Mouse (Mus musculus) liver, embryonic 13.5 days (tissue): ENCODE results near the gene Sik3. TPM values are rescaled to one million over a fixed set of nuclear protein-coding genes. Genes with fewer than 3 reads are reported as not detected.

ENCODE experiments used
- ATAC-seq: fragments of 200-750 bp; cut with Nextera tagmentation; 2 replicates; pipeline ENCODE4 v1.8.0; 2017; ENCODE audit warnings: low read depth, mild to moderate bottlenecking, moderate number of reproducible peaks, moderate library complexity
- DNase-seq: peaks from one replicate; pipeline ENCODE4 v3.0.0; 2022
- H3K27ac ChIP-seq: fragments of 300-500 bp; sonication (generic); 2 replicates; pipeline ENCODE4 v1.5.1; 2015; ENCODE audit warnings: moderate library complexity, mild to moderate bottlenecking, inconsistent platforms
- H3K27me3 ChIP-seq: fragments of 300-500 bp; sonication (generic); 2 replicates; pipeline ENCODE4 v1.6.1; 2015; ENCODE audit warnings: mild to moderate bottlenecking, inconsistent platforms
- H3K36me3 ChIP-seq: fragments of 300-500 bp; sonication (generic); 2 replicates; pipeline ENCODE4 v1.6.1; 2015; ENCODE audit warnings: mild to moderate bottlenecking, inconsistent platforms
- H3K4me1 ChIP-seq: fragments of 300-500 bp; sonication (generic); replicated peaks from 2 replicates; pipeline ENCODE4 v1.6.1; 2015; ENCODE audit warnings: inconsistent platforms
- H3K4me2 ChIP-seq: fragments of 300-500 bp; sonication (generic); 2 replicates; pipeline ENCODE4 v1.6.1; 2015; ENCODE audit warnings: inconsistent platforms, mild to moderate bottlenecking, moderate library complexity
- H3K4me3 ChIP-seq: fragments of 300-500 bp; sonication (generic); replicated peaks from 2 replicates; pipeline ENCODE4 v1.5.1; 2015; ENCODE audit warnings: mild to moderate bottlenecking, inconsistent platforms
- H3K9ac ChIP-seq: fragments of 300-500 bp; sonication (generic); 2 replicates; pipeline ENCODE4 v1.6.1; 2015; ENCODE audit warnings: mild to moderate bottlenecking, inconsistent platforms
- H3K9me3 ChIP-seq: fragments of 300-500 bp; sonication (generic); replicated peaks from 2 replicates; pipeline ENCODE4 v1.6.1; 2016; ENCODE audit warnings: inconsistent platforms
- WGBS: fragments of 180-500 bp; shearing (Covaris S2); methylation state at CpG from one replicate; pipeline ENCODE4 v1.1.7; 2015; ENCODE audit not compliant: insufficient replicate concordance; 5-methylcytosine and 5-hydroxymethylcytosine counted together
- polyA plus RNA-seq: library from polyadenylated mRNA; unstranded; fragments of >200 nt; fragmentation: Nextera tagmentation; extraction: Ambion mirVana; gene quantifications from 2 replicates; pipeline ENCODE4 v1.2.1, GENCODE M21; 2015

Sik3 gene
- polyA plus RNA-seq, 1 experiment from 2014 or later: 2.8 TPM

GRCm38 (mm10) chr9:46138831-46139230 lies 126.2 kb downstream of the Sik3 start:
- H3K4me2 ChIP-seq: no peak overlapping the region
- no peaks in the 10 kb centered on the region for H3K9me3 ChIP-seq
- no peak overlapping the region for H3K27ac ChIP-seq
- DNase-seq (no peak), ATAC-seq (no peak)
- H3K36me3 ChIP-seq: no peaks in the 10 kb centered on the region
- H3K9ac ChIP-seq: no peak overlapping the region
- peaks cover 4% of the 10 kb centered on the region; the same call in 1 of the 2 replicates for H3K4me1 ChIP-seq
- H3K4me3 ChIP-seq: no peak overlapping the region
- WGBS: 72% methylated on average over 6 of the region's 6 CpGs
- no peaks in the 10 kb centered on the region for H3K27me3 ChIP-seq

DNA sequence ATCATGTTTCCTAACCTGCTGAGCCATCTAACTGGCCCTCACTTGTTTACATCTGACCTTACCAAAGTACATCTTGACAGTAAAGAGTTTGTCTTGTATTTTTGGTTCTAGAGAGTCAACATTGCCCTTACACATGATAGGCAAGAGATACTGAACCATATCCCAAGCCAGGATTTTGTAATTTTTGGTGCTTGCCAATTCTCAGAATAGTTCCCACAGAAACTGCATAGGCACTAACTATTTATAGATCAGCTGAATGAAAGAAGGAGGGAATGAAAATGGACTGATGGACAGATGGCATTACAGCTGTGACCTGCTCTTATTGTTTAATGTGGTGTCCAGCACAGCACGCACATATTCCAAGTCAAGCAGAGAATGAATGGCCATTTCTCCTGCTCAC lies 128.2 kb downstream of the Sik3 start:
- Histone ChIP-seq H3K4me1 (peaks cover 4% of the 10 kb centered on the region; the same call in 1 of the 2 replicates), H3K27me3 (no peaks in the 10 kb centered on the region), H3K27ac (no peak overlapping the region), H3K4me2 (no peak overlapping the region), H3K36me3 (no peaks in the 10 kb centered on the region), H3K9ac (no peak overlapping the region), H3K4me3 (no peak overlapping the region), H3K9me3 (no peaks in the 10 kb centered on the region)
- 84% methylated on average over 1 of the region's 1 CpGs for WGBS
- DNase-seq (no peak), ATAC-seq (no peak)

- Histone ChIP-seq H3K36me3 (no peaks in the 10 kb centered on the region), H3K4me2 (no peak overlapping the region), H3K9ac (no peak overlapping the region), H3K27me3 (no peaks in the 10 kb centered on the region), H3K9me3 (no peaks in the 10 kb centered on the region), H3K4me1 (peaks cover 7% of the 10 kb centered on the region), H3K27ac (no peak overlapping the region), H3K4me3 (no peak overlapping the region)
- ATAC-seq (no peak), DNase-seq (no peak)
- 68% methylated on average over 1 of the region's 1 CpGs for WGBS
Observed at GRCm38 (mm10) chr9:46142031-46142430, 129.4 kb downstream of the Sik3 start.

DNA sequence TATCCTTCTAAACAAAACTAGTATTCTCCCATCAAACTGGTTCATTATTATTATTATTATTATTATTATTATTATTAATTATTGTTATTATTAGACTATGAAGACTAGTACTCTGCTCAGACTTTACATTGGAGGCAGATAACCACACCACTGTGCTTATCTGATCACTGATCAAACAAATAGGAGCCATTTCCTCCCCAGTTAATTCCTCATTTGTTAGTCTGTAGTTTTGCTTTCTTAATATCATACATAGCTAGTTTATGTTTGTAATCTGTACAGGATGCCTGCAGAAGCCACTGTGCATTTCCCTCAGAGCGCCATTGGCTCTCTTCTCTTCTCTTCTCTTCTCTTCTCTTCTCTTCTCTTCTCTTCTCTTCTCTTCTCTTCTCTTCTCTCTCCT lies 129.9 kb downstream of the Sik3 start:
- Histone ChIP-seq H3K36me3 (no peaks in the 10 kb centered on the region), H3K9ac (no peak overlapping the region), H3K4me3 (no peak overlapping the region), H3K4me1 (peaks cover 10% of the 10 kb centered on the region), H3K27me3 (no peaks in the 10 kb centered on the region), H3K9me3 (no peaks in the 10 kb centered on the region), H3K4me2 (no peak overlapping the region), H3K27ac (no peak overlapping the region)
- DNase-seq: no peak
- 80% methylated on average over 1 of the region's 1 CpGs for WGBS
- ATAC-seq: no peak

- Histone ChIP-seq H3K9ac (no peak overlapping the region), H3K36me3 (no peaks in the 10 kb centered on the region), H3K4me1 (peaks cover 35% of the 10 kb centered on the region), H3K9me3 (no peaks in the 10 kb centered on the region), H3K27ac (no peak overlapping the region), H3K4me3 (no peak overlapping the region), H3K27me3 (no peaks in the 10 kb centered on the region), H3K4me2 (no peak overlapping the region)
- ATAC-seq (no peak), DNase-seq (no peak)
- 65% methylated on average over 6 of the region's 6 CpGs for WGBS
Observed at GRCm38 (mm10) chr9:46144976-46145375, 132.4 kb downstream of the Sik3 start.

DNA sequence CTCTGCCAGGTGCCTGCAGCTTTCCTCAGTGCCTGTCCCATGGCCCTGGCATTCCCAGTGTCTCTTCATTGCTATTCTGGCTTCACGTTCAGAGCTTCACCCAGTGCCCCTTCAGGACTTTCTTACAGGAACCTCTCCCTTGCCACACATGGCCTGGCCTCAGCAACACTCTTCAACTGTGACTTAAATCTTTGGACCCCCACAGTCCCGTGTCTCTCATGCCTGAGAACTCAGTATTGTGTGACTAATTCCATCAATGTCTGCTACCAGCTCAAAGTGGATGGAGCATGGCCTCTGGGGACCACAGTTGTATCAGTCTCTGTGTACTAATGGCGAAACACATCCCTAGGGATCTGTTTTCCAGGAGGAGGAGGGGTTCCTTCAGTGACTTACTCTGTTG lies 133.8 kb downstream of the Sik3 start:
- Histone ChIP-seq H3K4me3 (no peak overlapping the region), H3K36me3 (no peaks in the 10 kb centered on the region), H3K27me3 (no peaks in the 10 kb centered on the region), H3K27ac (no peak overlapping the region), H3K4me1 (peaks cover 49% of the 10 kb centered on the region), H3K9ac (no peak overlapping the region), H3K4me2 (no peak overlapping the region), H3K9me3 (no peaks in the 10 kb centered on the region)
- DNase-seq (no peak), ATAC-seq (no peak)
- 71% methylated on average over 3 of the region's 3 CpGs for WGBS

- no peaks in the 10 kb centered on the region for H3K36me3 ChIP-seq
- whole genome bisulfite sequencing: 47% methylated on average over 4 of the region's 4 CpGs
- no peak overlapping the region for H3K4me3 ChIP-seq
- H3K4me2 ChIP-seq: no peak overlapping the region
- DNase-seq (no peak), ATAC-seq (0 out of 2 replicates have a peak, but pooled peaks have one; percentile 34)
- H3K9me3 ChIP-seq: no peaks in the 10 kb centered on the region
- no peak overlapping the region for H3K27ac ChIP-seq
- H3K4me1 ChIP-seq: peaks cover 55% of the 10 kb centered on the region
- no peak overlapping the region for H3K9ac ChIP-seq
- H3K27me3 ChIP-seq: no peaks in the 10 kb centered on the region
Observed at GRCm38 (mm10) chr9:46148723-46149122, 136.1 kb downstream of the Sik3 start.

- ATAC-seq (no peak), DNase-seq (no peak)
- Histone ChIP-seq H3K4me2 (no peak overlapping the region), H3K9ac (no peak overlapping the region), H3K27ac (no peak overlapping the region), H3K4me1 (peaks cover 55% of the 10 kb centered on the region), H3K4me3 (no peak overlapping the region), H3K36me3 (no peaks in the 10 kb centered on the region), H3K9me3 (no peaks in the 10 kb centered on the region), H3K27me3 (no peaks in the 10 kb centered on the region)
- WGBS: 23% methylated on average over 5 of the region's 5 CpGs
Observed at GRCm38 (mm10) chr9:46149392-46149791, 136.8 kb downstream of the Sik3 start.

GRCm38 (mm10) chr9:46150116-46150515 lies 137.5 kb downstream of the Sik3 start:
- DNase-seq (no peak), ATAC-seq (no peak)
- H3K9ac ChIP-seq: no peak overlapping the region
- peaks cover 62% of the 10 kb centered on the region for H3K4me1 ChIP-seq
- H3K4me3 ChIP-seq: no peak overlapping the region
- H3K36me3 ChIP-seq: no peaks in the 10 kb centered on the region
- 0 out of 2 replicates have a peak overlapping the region, but pooled peaks have one; percentile 6 for H3K27ac ChIP-seq
- H3K9me3 ChIP-seq: no peaks in the 10 kb centered on the region
- 29% methylated on average over 7 of the region's 7 CpGs for WGBS
- H3K4me2 ChIP-seq: no peak overlapping the region
- no peaks in the 10 kb centered on the region for H3K27me3 ChIP-seq

- no peak overlapping the region for H3K4me3 ChIP-seq
- no peaks in the 10 kb centered on the region for H3K9me3 ChIP-seq
- WGBS: 29% methylated on average over 2 of the region's 2 CpGs
- peak overlapping the region; percentile 55 for H3K27ac ChIP-seq
- no peaks in the 10 kb centered on the region for H3K27me3 ChIP-seq
- ATAC-seq: no peak
- DNase-seq: no peak
- no peak overlapping the region for H3K4me2 ChIP-seq
- H3K4me1 ChIP-seq: peaks cover 63% of the 10 kb centered on the region
- no peak overlapping the region for H3K9ac ChIP-seq
- H3K36me3 ChIP-seq: no peaks in the 10 kb centered on the region; the same call in 1 of the 2 replicates
Observed at GRCm38 (mm10) chr9:46150890-46151703, 138.5 kb downstream of the Sik3 start.

GRCm38 (mm10) chr9:46151704-46152040 lies 139.1 kb downstream of the Sik3 start:
- DNase-seq (no peak), ATAC-seq (no peak)
- peaks cover 63% of the 10 kb centered on the region for H3K4me1 ChIP-seq
- no peak overlapping the region for H3K4me3 ChIP-seq
- no peaks in the 10 kb centered on the region for H3K9me3 ChIP-seq
- no peaks in the 10 kb centered on the region for H3K27me3 ChIP-seq
- 69% methylated on average over 6 of the region's 6 CpGs for WGBS
- no peak overlapping the region for H3K9ac ChIP-seq
- no peak overlapping the region for H3K27ac ChIP-seq
- no peaks in the 10 kb centered on the region; the same call in 1 of the 2 replicates for H3K36me3 ChIP-seq
- H3K4me2 ChIP-seq: no peak overlapping the region
